Mouse (Mus musculus): ENCODE measurements around the gene Carm1. TPM values are rescaled to one million over a fixed set of nuclear protein-coding genes. Genes with fewer than 3 reads are reported as not detected.

Carm1 gene
- polyA plus RNA-seq, 1 experiment from 2014 or later: 44.0 TPM

GRCm38 (mm10) chr9:21545916-21546788 is 542 bp upstream of the Carm1 start:
- peak; percentile 94 for ATAC-seq (replicated peaks; ENCODE audit: insufficient number of reproducible peaks, low FRiP score, low TSS enrichment)
- peaks cover 9% of the 10 kb centered on the region for H3K4me1 ChIP-seq (ENCODE audit: control insufficient read depth, insufficient read depth, low read length)
- under 1% methylated on average over 67 of the region's 67 CpGs for WGBS (ENCODE audit: insufficient replicate concordance)
- peaks cover 7% of the 10 kb centered on the region; the same call in 1 of the 2 replicates for H3K36me3 ChIP-seq (ENCODE audit: control insufficient read depth, insufficient read depth, low read length)
- peak overlapping the region; percentile 98 for H3K27ac ChIP-seq (ENCODE audit: low read depth, low read length)
- H3K9ac ChIP-seq (ENCODE audit: low read depth, low read length): peak overlapping the region; percentile 75
- no peaks in the 10 kb centered on the region for H3K9me3 ChIP-seq (replicated peaks; ENCODE audit: control insufficient read depth, low read length)
- peak overlapping the region; percentile 71 for H3K4me2 ChIP-seq
- no peaks in the 10 kb centered on the region for H3K27me3 ChIP-seq (ENCODE audit: control insufficient read depth, insufficient read depth, low read length)
- H3K4me3 ChIP-seq (ENCODE audit: low read depth, low read length): peak overlapping the region; percentile 81

DNA sequence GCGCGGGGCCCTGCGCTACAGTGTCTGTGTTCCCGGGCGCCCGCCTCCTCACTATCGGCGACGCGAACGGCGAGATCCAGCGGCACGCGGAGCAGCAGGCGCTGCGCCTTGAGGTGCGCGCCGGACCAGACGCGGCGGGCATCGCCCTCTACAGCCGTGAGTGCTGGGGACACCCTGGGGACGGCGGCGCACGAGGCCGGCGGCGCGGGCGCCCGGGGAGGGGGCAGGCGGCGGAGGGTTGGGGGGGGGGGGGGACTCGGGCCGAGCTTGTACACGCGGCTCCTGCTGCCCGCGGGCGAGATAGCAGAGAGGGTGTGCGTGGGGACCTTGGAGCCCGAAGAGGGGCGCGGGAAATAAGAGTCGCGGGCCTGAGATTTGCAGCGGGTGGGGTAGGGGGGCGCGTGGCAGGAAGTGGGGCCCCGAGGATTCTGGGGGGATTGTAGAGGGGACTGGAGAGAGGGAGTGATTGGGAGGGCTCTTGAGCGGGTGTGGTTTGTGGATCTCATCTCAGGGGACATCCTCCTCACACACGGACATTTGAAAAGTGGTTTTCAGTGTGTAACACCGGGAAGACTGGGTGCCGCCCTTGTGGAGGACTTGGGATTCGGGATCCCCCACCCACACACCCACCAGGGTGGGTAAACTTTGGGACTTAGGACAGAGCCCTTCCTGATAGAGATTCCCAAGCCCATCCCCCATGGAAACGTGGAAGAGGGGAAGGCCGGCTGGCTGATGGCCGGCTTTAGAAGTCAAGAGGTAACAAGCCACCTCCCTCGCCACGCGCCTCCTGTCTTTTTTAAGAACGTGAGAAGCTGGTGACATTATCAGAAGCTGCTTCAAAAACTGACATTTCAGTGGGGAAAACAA is 614 bp downstream of the Carm1 start:
- Histone ChIP-seq H3K9me3 (replicated peaks; ENCODE audit: control insufficient read depth, low read length) (no peaks in the 10 kb centered on the region), H3K4me3 (ENCODE audit: low read depth, low read length) (peak overlapping the region; percentile 81), H3K4me1 (ENCODE audit: control insufficient read depth, insufficient read depth, low read length) (peaks cover 9% of the 10 kb centered on the region), H3K27ac (ENCODE audit: low read depth, low read length) (peak overlapping the region; percentile 98), H3K36me3 (ENCODE audit: control insufficient read depth, insufficient read depth, low read length) (peaks cover 7% of the 10 kb centered on the region; the same call in 1 of the 2 replicates), H3K4me2 (peak overlapping the region; percentile 71), H3K9ac (ENCODE audit: low read depth, low read length) (peak overlapping the region; percentile 97), H3K27me3 (ENCODE audit: control insufficient read depth, insufficient read depth, low read length) (no peaks in the 10 kb centered on the region)
- peak; percentile 36 for ATAC-seq (replicated peaks; ENCODE audit: insufficient number of reproducible peaks, low FRiP score, low TSS enrichment)
- WGBS (ENCODE audit: insufficient replicate concordance): under 1% methylated on average over 42 of the region's 66 CpGs

DNA sequence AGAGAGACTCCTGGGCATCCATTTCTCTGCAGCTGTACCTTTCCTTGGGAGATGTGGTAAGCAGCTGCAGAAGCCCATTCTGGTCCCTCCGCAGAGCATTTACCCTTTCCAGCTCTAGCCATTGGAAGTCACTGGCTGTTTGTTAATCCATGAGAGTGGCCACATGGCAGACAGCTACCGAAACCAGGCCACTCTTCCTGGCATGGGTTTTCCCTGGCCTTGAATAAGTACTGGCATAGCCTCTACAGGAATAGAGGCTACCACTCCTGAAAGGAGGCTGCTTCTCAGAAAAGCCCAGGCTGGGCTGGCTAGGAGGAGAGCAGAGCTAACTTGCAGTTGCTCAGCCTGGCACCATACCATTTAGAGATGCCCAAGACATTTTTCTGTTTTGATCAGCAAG is 4.4 kb downstream of the Carm1 start:
- H3K36me3 ChIP-seq (ENCODE audit: control insufficient read depth, insufficient read depth, low read length): peaks cover 11% of the 10 kb centered on the region
- H3K4me1 ChIP-seq (ENCODE audit: control insufficient read depth, insufficient read depth, low read length): peaks cover 18% of the 10 kb centered on the region
- H3K9ac ChIP-seq (ENCODE audit: low read depth, low read length): no peak overlapping the region
- no peaks in the 10 kb centered on the region for H3K9me3 ChIP-seq (replicated peaks; ENCODE audit: control insufficient read depth, low read length)
- ATAC-seq (replicated peaks; ENCODE audit: insufficient number of reproducible peaks, low FRiP score, low TSS enrichment): no peak
- H3K27ac ChIP-seq (ENCODE audit: low read depth, low read length): no peak overlapping the region
- H3K4me3 ChIP-seq (ENCODE audit: low read depth, low read length): no peak overlapping the region
- 93% methylated on average over 2 of the region's 2 CpGs for WGBS (ENCODE audit: insufficient replicate concordance)
- no peak overlapping the region for H3K4me2 ChIP-seq
- no peaks in the 10 kb centered on the region for H3K27me3 ChIP-seq (ENCODE audit: control insufficient read depth, insufficient read depth, low read length)

DNA sequence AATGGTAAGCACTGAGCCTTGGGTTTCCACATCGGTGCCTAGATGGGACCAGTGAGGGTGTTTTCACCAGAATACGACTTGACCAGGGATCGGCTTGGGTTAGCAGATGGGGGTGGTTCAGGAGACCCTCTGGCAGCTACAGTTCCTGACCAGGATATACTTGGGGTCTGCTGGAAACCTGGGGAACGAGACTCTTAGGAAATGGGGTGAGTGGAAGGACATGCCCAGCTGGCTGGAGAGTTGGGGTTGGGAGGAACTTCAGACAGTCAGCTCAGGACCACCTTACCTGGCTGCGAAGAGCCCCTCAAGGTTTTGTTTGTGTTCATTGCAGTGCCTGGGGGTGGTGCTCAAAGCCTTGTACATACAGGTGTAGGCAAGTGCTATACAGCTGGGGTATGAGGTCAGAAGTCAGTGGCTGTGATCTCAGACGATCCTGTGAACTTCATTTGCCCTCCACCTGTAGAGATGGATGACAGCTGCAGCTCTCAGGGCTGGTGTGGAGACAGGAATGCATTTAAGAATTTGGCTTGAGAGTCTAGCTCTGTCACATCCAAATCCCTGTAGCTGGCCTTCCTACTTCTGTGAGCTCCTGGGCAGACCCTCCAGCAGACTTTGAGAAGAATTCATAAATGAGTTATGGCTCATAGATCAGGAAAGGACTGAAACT is 7.0 kb downstream of the Carm1 start:
- H3K4me2 ChIP-seq: no peak overlapping the region
- no peaks in the 10 kb centered on the region for H3K9me3 ChIP-seq (replicated peaks; ENCODE audit: control insufficient read depth, low read length)
- no peak overlapping the region for H3K9ac ChIP-seq (ENCODE audit: low read depth, low read length)
- H3K27me3 ChIP-seq (ENCODE audit: control insufficient read depth, insufficient read depth, low read length): no peaks in the 10 kb centered on the region
- 85% methylated on average over 6 of the region's 6 CpGs for WGBS (ENCODE audit: insufficient replicate concordance)
- no peak overlapping the region for H3K27ac ChIP-seq (ENCODE audit: low read depth, low read length)
- H3K4me3 ChIP-seq (ENCODE audit: low read depth, low read length): no peak overlapping the region
- no peak for ATAC-seq (replicated peaks; ENCODE audit: insufficient number of reproducible peaks, low FRiP score, low TSS enrichment)
- peaks cover 28% of the 10 kb centered on the region for H3K4me1 ChIP-seq (ENCODE audit: control insufficient read depth, insufficient read depth, low read length)
- peaks cover 11% of the 10 kb centered on the region for H3K36me3 ChIP-seq (ENCODE audit: control insufficient read depth, insufficient read depth, low read length)

DNA sequence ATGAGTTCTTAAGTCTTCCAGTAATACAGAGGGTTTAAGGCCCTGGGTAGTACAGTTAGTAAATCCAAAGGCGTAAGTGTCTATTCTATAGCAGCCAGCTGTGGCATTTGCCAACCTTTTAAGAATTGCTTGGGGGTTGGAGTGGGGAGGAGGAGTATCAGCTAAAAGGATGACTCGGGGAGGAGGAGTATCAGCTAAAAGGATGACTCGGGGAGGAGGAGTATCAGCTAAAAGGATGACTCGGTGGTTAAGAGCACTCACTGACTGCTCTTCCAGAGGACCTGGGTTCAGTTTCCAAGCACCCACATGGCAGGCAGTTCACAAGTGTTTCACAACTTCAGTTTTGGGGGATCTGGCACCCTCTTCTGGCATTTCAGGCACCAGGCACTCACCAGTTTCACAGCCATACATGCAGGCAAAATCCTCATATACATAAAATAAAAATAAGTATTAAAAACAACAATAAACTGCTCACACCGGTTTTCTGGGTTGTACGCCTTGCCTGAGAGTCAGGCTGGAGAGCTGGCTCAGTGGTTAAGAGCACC is 8.6 kb downstream of the Carm1 start:
- Histone ChIP-seq H3K4me2 (no peak overlapping the region), H3K27me3 (ENCODE audit: control insufficient read depth, insufficient read depth, low read length) (no peaks in the 10 kb centered on the region), H3K4me1 (ENCODE audit: control insufficient read depth, insufficient read depth, low read length) (peaks cover 28% of the 10 kb centered on the region), H3K9ac (ENCODE audit: low read depth, low read length) (no peak overlapping the region), H3K27ac (ENCODE audit: low read depth, low read length) (no peak overlapping the region), H3K9me3 (replicated peaks; ENCODE audit: control insufficient read depth, low read length) (no peaks in the 10 kb centered on the region), H3K4me3 (ENCODE audit: low read depth, low read length) (no peak overlapping the region), H3K36me3 (ENCODE audit: control insufficient read depth, insufficient read depth, low read length) (peaks cover 8% of the 10 kb centered on the region)
- 80% methylated on average over 6 of the region's 6 CpGs for WGBS (ENCODE audit: insufficient replicate concordance)
- ATAC-seq (replicated peaks; ENCODE audit: insufficient number of reproducible peaks, low FRiP score, low TSS enrichment): no peak

GRCm38 (mm10) chr9:21556996-21557395 is 10.3 kb downstream of the Carm1 start:
- ATAC-seq (replicated peaks; ENCODE audit: insufficient number of reproducible peaks, low FRiP score, low TSS enrichment): no peak
- H3K27ac ChIP-seq (ENCODE audit: low read depth, low read length): no peak overlapping the region
- no peak overlapping the region for H3K9ac ChIP-seq (ENCODE audit: low read depth, low read length)
- no peaks in the 10 kb centered on the region for H3K9me3 ChIP-seq (replicated peaks; ENCODE audit: control insufficient read depth, low read length)
- peaks cover 28% of the 10 kb centered on the region for H3K4me1 ChIP-seq (ENCODE audit: control insufficient read depth, insufficient read depth, low read length)
- H3K4me2 ChIP-seq: no peak overlapping the region
- peaks cover 6% of the 10 kb centered on the region for H3K36me3 ChIP-seq (ENCODE audit: control insufficient read depth, insufficient read depth, low read length)
- H3K4me3 ChIP-seq (ENCODE audit: low read depth, low read length): no peak overlapping the region
- no peaks in the 10 kb centered on the region for H3K27me3 ChIP-seq (ENCODE audit: control insufficient read depth, insufficient read depth, low read length)
- WGBS (ENCODE audit: insufficient replicate concordance): 89% methylated on average over 2 of the region's 2 CpGs

DNA sequence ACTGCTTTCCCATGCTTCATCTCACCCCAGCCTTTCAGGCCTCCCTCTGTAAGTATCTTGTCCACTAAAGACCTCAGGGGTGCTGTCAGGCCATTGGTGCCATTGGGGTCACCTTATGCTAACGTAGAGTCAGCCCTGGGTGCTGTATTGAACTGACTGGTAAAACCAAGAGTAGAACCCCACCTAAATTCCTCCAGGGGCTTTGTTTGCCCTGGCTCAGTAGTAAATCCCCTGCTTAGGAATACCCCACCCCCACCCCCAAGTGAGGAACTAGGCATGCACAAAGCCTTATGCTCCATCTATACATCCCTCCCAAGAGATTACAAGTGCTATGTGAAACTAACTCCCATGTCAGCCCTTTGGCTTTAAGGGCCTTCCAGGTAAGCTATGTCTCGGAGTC is 10.9 kb downstream of the Carm1 start:
- Histone ChIP-seq H3K27ac (ENCODE audit: low read depth, low read length) (peak overlapping the region; percentile 85; the same call in 1 of the 2 replicates), H3K9me3 (replicated peaks; ENCODE audit: control insufficient read depth, low read length) (no peaks in the 10 kb centered on the region), H3K9ac (ENCODE audit: low read depth, low read length) (no peak overlapping the region), H3K36me3 (ENCODE audit: control insufficient read depth, insufficient read depth, low read length) (peaks cover 8% of the 10 kb centered on the region), H3K4me3 (ENCODE audit: low read depth, low read length) (no peak overlapping the region), H3K4me2 (no peak overlapping the region; the same call in 1 of the 2 replicates), H3K27me3 (ENCODE audit: control insufficient read depth, insufficient read depth, low read length) (no peaks in the 10 kb centered on the region), H3K4me1 (ENCODE audit: control insufficient read depth, insufficient read depth, low read length) (peaks cover 28% of the 10 kb centered on the region)
- WGBS (ENCODE audit: insufficient replicate concordance): 87% methylated on average over 2 of the region's 2 CpGs
- ATAC-seq (replicated peaks; ENCODE audit: insufficient number of reproducible peaks, low FRiP score, low TSS enrichment): no peak

DNA sequence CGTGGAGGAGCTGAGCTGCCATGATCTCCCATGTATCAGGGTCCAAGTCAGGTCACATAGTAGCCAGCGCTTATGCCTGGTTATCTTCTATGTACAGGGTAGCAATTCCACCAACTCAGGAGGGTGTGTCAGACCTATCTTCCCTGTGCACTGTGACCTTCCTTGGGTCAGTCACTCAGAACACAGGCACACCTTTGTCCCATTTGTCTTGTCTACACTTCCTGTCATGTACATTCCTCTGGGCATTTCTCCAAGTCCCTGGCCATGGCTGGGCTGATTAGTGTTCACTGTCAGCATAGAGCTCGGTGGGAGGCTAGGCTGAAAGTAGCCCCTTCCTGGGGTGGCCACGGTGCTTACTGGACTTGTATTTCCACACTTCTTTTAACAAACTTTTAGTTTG is 11.7 kb downstream of the Carm1 start:
- H3K4me1 ChIP-seq (ENCODE audit: control insufficient read depth, insufficient read depth, low read length): peaks cover 28% of the 10 kb centered on the region
- ATAC-seq (replicated peaks; ENCODE audit: insufficient number of reproducible peaks, low FRiP score, low TSS enrichment): peak; percentile 91

More for the DNA sequence above, 11.7 kb downstream of the Carm1 start:
- 50% methylated on average over 4 of the region's 4 CpGs for WGBS (ENCODE audit: insufficient replicate concordance)
- Histone ChIP-seq H3K9ac (ENCODE audit: low read depth, low read length) (no peak overlapping the region), H3K36me3 (ENCODE audit: control insufficient read depth, insufficient read depth, low read length) (peaks cover 10% of the 10 kb centered on the region), H3K27ac (ENCODE audit: low read depth, low read length) (peak overlapping the region; percentile 85), H3K27me3 (ENCODE audit: control insufficient read depth, insufficient read depth, low read length) (no peaks in the 10 kb centered on the region), H3K4me3 (ENCODE audit: low read depth, low read length) (no peak overlapping the region), H3K4me2 (no peak overlapping the region; the same call in 1 of the 2 replicates), H3K9me3 (replicated peaks; ENCODE audit: control insufficient read depth, low read length) (no peaks in the 10 kb centered on the region)
